Mouse (Mus musculus): ENCODE measurements at regions not wholly inside any gene's neighbourhood (a gene's known extent, or its start where the extent isn't known, plus 50 kb on each side); places are given as distances from the start of the nearest gene placed in this dataset.

GRCm38 (mm10) chr11:23996250-23996649 is 78.6 kb downstream of the A830031A19Rik start:
- no peak for DNase-seq (ENCODE audit: low spot score in 2 of 2)

- peak in 1 of 2 experiments; percentile 31 for DNase-seq (ENCODE audit: low spot score in 2 of 2)
Measured at GRCm38 (mm10) chr11:23994160-23994559, 80.7 kb downstream of the A830031A19Rik start.

- DNase-seq (ENCODE audit: low spot score in 2 of 2): no peak
Measured at GRCm38 (mm10) chr11:23987532-23988450, 87.1 kb downstream of the A830031A19Rik start.

DNA sequence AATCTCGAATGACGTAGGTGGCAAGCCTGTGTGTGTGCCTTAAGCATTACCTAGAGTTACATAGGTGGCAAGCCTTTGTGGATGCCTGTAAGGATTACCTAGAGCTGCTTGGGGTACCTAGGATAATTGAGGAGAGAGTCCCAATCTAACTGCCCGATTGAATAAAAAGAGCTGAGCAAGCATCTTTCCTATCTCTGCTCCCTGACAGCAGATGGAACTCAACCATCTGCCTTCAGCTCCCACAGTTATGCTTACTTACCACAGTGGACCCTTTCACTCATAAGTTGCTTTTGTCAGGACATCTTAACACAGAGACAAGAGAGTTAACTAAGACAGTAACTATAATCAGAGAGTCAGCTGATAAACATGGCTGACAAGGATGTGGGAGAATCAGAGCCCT is 89.6 kb downstream of the A830031A19Rik start:
- DNase-seq (ENCODE audit: low spot score in 2 of 2): no peak

DNA sequence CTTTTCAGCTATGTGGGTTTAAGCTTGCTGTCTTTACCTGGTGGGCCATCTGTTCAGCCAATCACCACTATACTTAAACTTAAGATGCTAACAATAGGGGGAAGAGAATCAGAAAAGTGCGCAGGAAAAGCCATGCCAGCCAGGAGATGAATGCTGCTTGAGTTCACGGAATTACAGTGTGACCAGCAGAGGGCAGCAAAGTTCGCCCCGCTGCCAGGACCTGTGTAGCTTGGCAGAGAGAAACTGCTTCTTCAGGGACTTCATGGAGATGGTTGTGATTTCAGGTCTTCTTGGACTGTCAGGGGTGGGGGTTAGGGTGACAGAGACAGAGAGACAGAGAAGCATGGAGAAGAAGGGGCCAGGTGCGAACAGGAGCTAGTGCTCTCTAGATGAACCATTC is 84.3 kb upstream of the Papolg start:
- DNase-seq (ENCODE audit: low spot score in 2 of 2): peak; percentile 80 to 89

DNA sequence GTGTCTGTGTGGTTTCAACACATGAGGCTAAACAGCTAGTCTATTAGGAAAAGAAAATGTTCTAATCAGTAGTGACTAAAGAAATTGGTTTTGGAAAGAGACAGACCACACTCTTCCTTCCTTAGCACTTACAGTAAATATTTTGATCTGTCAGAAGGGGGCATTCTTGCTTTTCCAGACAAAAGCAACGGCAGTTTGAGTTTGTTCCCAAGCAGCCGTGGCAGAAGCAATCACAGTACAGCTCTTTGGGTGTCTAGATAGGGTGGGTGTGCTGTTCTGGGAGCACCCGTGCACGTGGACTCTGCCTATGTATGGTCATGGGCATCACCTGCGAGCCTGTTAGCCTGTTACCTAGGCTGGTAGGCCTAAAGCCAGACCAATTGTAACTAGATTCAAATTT is 83.2 kb upstream of the Papolg start:
- DNase-seq (ENCODE audit: low spot score in 2 of 2): peak in 1 of 2 experiments; percentile 39

GRCm38 (mm10) chr11:23977096-23977495 is 82.0 kb upstream of the Papolg start:
- peak in 1 of 2 experiments; percentile 67 for DNase-seq (ENCODE audit: low spot score in 2 of 2)

DNA sequence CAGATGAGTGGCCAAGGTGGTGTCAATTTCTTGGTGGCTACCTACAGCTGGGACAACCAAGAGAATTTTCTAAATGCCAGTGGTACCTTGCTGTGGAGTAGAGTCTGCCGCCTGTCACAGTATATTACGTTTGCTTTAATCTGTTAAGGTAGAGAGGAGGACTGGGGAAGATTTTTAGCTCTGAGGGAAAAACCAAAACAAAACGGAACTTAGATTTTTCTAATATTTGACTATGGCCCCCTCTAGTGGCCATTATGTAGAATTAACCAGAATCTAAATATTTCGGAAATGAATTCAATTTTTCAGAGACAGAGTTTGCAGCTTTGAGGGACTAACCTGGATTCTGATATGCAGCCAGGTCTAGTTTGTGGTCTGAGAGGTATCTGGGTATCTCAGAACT is 59.3 kb upstream of the Papolg start:
- no peak for DNase-seq (ENCODE audit: low spot score in 2 of 2)

- no peak for DNase-seq (ENCODE audit: low spot score in 2 of 2)
Measured at GRCm38 (mm10) chr11:23945966-23946365, 50.9 kb upstream of the Papolg start.
